Mouse (Mus musculus): ENCODE data around the gene Ppp2r5c. TPM values are rescaled to one million over a fixed set of nuclear protein-coding genes. Genes with fewer than 3 reads are reported as not detected.

Gene Ppp2r5c
- polyA plus RNA-seq, 1 experiment: 136 TPM

GRCm38 (mm10) chr12:110532711-110533110 is 85.8 kb downstream of the Ppp2r5c start:
- H3K27ac ChIP-seq (ENCODE audit: insufficient read depth, low read length): no peak overlapping the region
- WGBS: 84% methylated on average over 6 of the region's 6 CpGs
- H3K4me1 ChIP-seq (ENCODE audit: control insufficient read depth, insufficient read depth, low read length): peaks cover 2% of the 10 kb centered on the region; the same call in 1 of the 2 replicates
- no peak overlapping the region for H3K4me3 ChIP-seq (replicated peaks; ENCODE audit: insufficient read depth, low read depth, low read length)
- no peak for DNase-seq
- H3K27me3 ChIP-seq (ENCODE audit: control insufficient read depth, insufficient read depth, low read length): no peaks in the 10 kb centered on the region
- TF ChIP-seq CTCF (IDR thresholded peaks at IDR 0.05; ENCODE audit: borderline replicate concordance, insufficient read depth, low read depth, low read length) (no peak), POLR2A (IDR thresholded peaks at IDR 0.05; ENCODE audit: borderline replicate concordance, insufficient read depth, low read length) (no peak)

GRCm38 (mm10) chr12:110533151-110533550 is 86.2 kb downstream of the Ppp2r5c start:
- H3K4me1 ChIP-seq (ENCODE audit: control insufficient read depth, insufficient read depth, low read length): peaks cover 4% of the 10 kb centered on the region; the same call in 1 of the 2 replicates
- no peaks in the 10 kb centered on the region for H3K27me3 ChIP-seq (ENCODE audit: control insufficient read depth, insufficient read depth, low read length)
- no peak for DNase-seq
- H3K27ac ChIP-seq (ENCODE audit: insufficient read depth, low read length): no peak overlapping the region
- TF ChIP-seq POLR2A (IDR thresholded peaks at IDR 0.05; ENCODE audit: borderline replicate concordance, insufficient read depth, low read length) (no peak), CTCF (IDR thresholded peaks at IDR 0.05; ENCODE audit: borderline replicate concordance, insufficient read depth, low read depth, low read length) (no peak)
- no peak overlapping the region for H3K4me3 ChIP-seq (replicated peaks; ENCODE audit: insufficient read depth, low read depth, low read length)
- 76% methylated on average over 2 of the region's 2 CpGs for WGBS

- Histone ChIP-seq H3K27me3 (ENCODE audit: control insufficient read depth, insufficient read depth, low read length) (no peaks in the 10 kb centered on the region), H3K27ac (ENCODE audit: insufficient read depth, low read length) (no peak overlapping the region), H3K4me3 (replicated peaks; ENCODE audit: insufficient read depth, low read depth, low read length) (no peak overlapping the region), H3K4me1 (ENCODE audit: control insufficient read depth, insufficient read depth, low read length) (peaks cover 4% of the 10 kb centered on the region; the same call in 1 of the 2 replicates)
- no peak for DNase-seq
- no peak for TF ChIP-seq CTCF (IDR thresholded peaks at IDR 0.05; ENCODE audit: borderline replicate concordance, insufficient read depth, low read depth, low read length)
- TF ChIP-seq POLR2A (IDR thresholded peaks at IDR 0.05; ENCODE audit: borderline replicate concordance, insufficient read depth, low read length): no peak
- 97% methylated on average over 3 of the region's 3 CpGs for WGBS
Observed at GRCm38 (mm10) chr12:110533832-110534231, 86.9 kb downstream of the Ppp2r5c start.

GRCm38 (mm10) chr12:110535361-110535760 is 88.4 kb downstream of the Ppp2r5c start:
- H3K27ac ChIP-seq (ENCODE audit: insufficient read depth, low read length): no peak overlapping the region
- no peak for DNase-seq
- H3K4me3 ChIP-seq (replicated peaks; ENCODE audit: insufficient read depth, low read depth, low read length): no peak overlapping the region
- WGBS: 90% methylated on average over 5 of the region's 5 CpGs
- no peaks in the 10 kb centered on the region for H3K27me3 ChIP-seq (ENCODE audit: control insufficient read depth, insufficient read depth, low read length)
- peaks cover 4% of the 10 kb centered on the region; the same call in 1 of the 2 replicates for H3K4me1 ChIP-seq (ENCODE audit: control insufficient read depth, insufficient read depth, low read length)
- TF ChIP-seq POLR2A (IDR thresholded peaks at IDR 0.05; ENCODE audit: borderline replicate concordance, insufficient read depth, low read length) (no peak), CTCF (IDR thresholded peaks at IDR 0.05; ENCODE audit: borderline replicate concordance, insufficient read depth, low read depth, low read length) (no peak)

GRCm38 (mm10) chr12:110537751-110538150 is 90.8 kb downstream of the Ppp2r5c start:
- DNase-seq: peak; percentile 42 to 61
- H3K4me1 ChIP-seq (ENCODE audit: control insufficient read depth, insufficient read depth, low read length): peaks cover 4% of the 10 kb centered on the region; the same call in 1 of the 2 replicates
- no peak overlapping the region for H3K4me3 ChIP-seq (replicated peaks; ENCODE audit: insufficient read depth, low read depth, low read length)
- 22% methylated on average over 8 of the region's 8 CpGs for WGBS
- H3K27me3 ChIP-seq (ENCODE audit: control insufficient read depth, insufficient read depth, low read length): no peaks in the 10 kb centered on the region
- no peak overlapping the region for H3K27ac ChIP-seq (ENCODE audit: insufficient read depth, low read length)
- TF ChIP-seq POLR2A (IDR thresholded peaks at IDR 0.05; ENCODE audit: borderline replicate concordance, insufficient read depth, low read length): no peak
- TF ChIP-seq CTCF (IDR thresholded peaks at IDR 0.05; ENCODE audit: borderline replicate concordance, insufficient read depth, low read depth, low read length): no peak

- peaks cover 4% of the 10 kb centered on the region; the same call in 1 of the 2 replicates for H3K4me1 ChIP-seq (ENCODE audit: control insufficient read depth, insufficient read depth, low read length)
- H3K27me3 ChIP-seq (ENCODE audit: control insufficient read depth, insufficient read depth, low read length): no peaks in the 10 kb centered on the region
Observed at GRCm38 (mm10) chr12:110539346-110539745, 92.4 kb downstream of the Ppp2r5c start.

GRCm38 (mm10) chr12:110539798-110540197 is 92.9 kb downstream of the Ppp2r5c start:
- WGBS: 56% methylated on average over 9 of the region's 9 CpGs
- H3K4me3 ChIP-seq (replicated peaks; ENCODE audit: insufficient read depth, low read depth, low read length): no peak overlapping the region
- H3K27me3 ChIP-seq (ENCODE audit: control insufficient read depth, insufficient read depth, low read length): no peaks in the 10 kb centered on the region
- H3K27ac ChIP-seq (ENCODE audit: insufficient read depth, low read length): no peak overlapping the region
- no peak for DNase-seq
- H3K4me1 ChIP-seq (ENCODE audit: control insufficient read depth, insufficient read depth, low read length): peaks cover 4% of the 10 kb centered on the region; the same call in 1 of the 2 replicates
- TF ChIP-seq CTCF (IDR thresholded peaks at IDR 0.05; ENCODE audit: borderline replicate concordance, insufficient read depth, low read depth, low read length) (no peak), POLR2A (IDR thresholded peaks at IDR 0.05; ENCODE audit: borderline replicate concordance, insufficient read depth, low read length) (no peak)

More at GRCm38 (mm10) chr12:110539346-110539745, 92.4 kb downstream of the Ppp2r5c start:
- TF ChIP-seq CTCF (IDR thresholded peaks at IDR 0.05; ENCODE audit: borderline replicate concordance, insufficient read depth, low read depth, low read length): no peak
- H3K4me3 ChIP-seq (replicated peaks; ENCODE audit: insufficient read depth, low read depth, low read length): no peak overlapping the region
- H3K27ac ChIP-seq (ENCODE audit: insufficient read depth, low read length): no peak overlapping the region
- DNase-seq: no peak
- WGBS: 78% methylated on average over 10 of the region's 10 CpGs

- H3K4me3 ChIP-seq (replicated peaks; ENCODE audit: insufficient read depth, low read depth, low read length): no peak overlapping the region
- H3K27me3 ChIP-seq (ENCODE audit: control insufficient read depth, insufficient read depth, low read length): no peaks in the 10 kb centered on the region
- H3K4me1 ChIP-seq (ENCODE audit: control insufficient read depth, insufficient read depth, low read length): peaks cover 4% of the 10 kb centered on the region; the same call in 1 of the 2 replicates
- no peak for DNase-seq
- TF ChIP-seq CTCF (IDR thresholded peaks at IDR 0.05; ENCODE audit: borderline replicate concordance, insufficient read depth, low read depth, low read length) (no peak), POLR2A (IDR thresholded peaks at IDR 0.05; ENCODE audit: borderline replicate concordance, insufficient read depth, low read length) (no peak)
- no peak overlapping the region for H3K27ac ChIP-seq (ENCODE audit: insufficient read depth, low read length)
- 96% methylated on average over 8 of the region's 8 CpGs for WGBS
Observed at GRCm38 (mm10) chr12:110540273-110540672, 93.4 kb downstream of the Ppp2r5c start.
